Mouse (Mus musculus) brain, embryonic 14.5 days (tissue): Measurements from ENCODE around the gene Zglp1. TPM values are rescaled to one million over a fixed set of nuclear protein-coding genes. Genes with fewer than 3 reads are reported as not detected.
A peak's percentile ranks its signal among the peaks of the same experiment; 100 is the strongest.

Source experiments
- DNase-seq: peaks from one replicate; pipeline ENCODE4 v3.0.0-alpha.2; 2011; ENCODE audit warnings: low read depth
- CTCF ChIP-seq: fragments of 200-500 bp; IDR thresholded peaks from 2 replicates; pipeline ENCODE4 v1.5.1; 2012; ENCODE audit warnings: inconsistent platforms, mild to moderate bottlenecking, moderate library complexity, borderline replicate concordance; ENCODE audit not compliant: insufficient read depth, insufficient read length; ENCODE audit errors: extremely low read depth
- POLR2A ChIP-seq: fragments of 200-500 bp; IDR thresholded peaks from 2 replicates; pipeline ENCODE4 v1.6.1; 2012; ENCODE audit warnings: mild to moderate bottlenecking, inconsistent platforms, borderline replicate concordance; ENCODE audit not compliant: poor library complexity, insufficient read depth, insufficient read length, severe bottlenecking; ENCODE audit errors: extremely low read depth
- polyA plus RNA-seq: library from polyadenylated mRNA; depleted of rRNA; stranded (reverse); fragments of >200 nt; gene quantifications from 2 replicates; pipeline ENCODE4 v1.2.3, GENCODE M21; 2012

Zglp1 gene
- polyA plus RNA-seq, 1 experiment: 2.1 TPM

DNA sequence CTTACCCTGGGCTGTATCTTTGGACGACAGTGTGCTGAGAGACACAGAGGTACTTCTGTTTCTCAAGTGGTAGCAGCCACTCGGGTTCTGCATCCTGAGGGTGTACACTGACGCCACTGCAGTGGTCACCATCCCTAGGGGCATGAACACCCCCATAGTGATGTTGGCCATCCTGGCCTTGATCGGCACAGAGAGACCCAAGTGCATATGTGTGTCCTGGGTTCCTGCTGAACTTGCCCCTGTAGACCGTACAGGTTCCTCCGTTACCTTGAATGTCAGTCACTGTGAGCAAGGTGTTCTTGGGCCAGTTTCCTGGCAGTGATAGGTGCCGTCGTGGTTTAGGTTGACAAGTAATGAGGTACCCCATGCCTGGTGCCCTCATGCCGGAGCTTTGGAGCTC, 26.5 kb upstream of the Zglp1 start:
- DNase-seq: no peak
- TF ChIP-seq CTCF (no peak), POLR2A (no peak)

DNA sequence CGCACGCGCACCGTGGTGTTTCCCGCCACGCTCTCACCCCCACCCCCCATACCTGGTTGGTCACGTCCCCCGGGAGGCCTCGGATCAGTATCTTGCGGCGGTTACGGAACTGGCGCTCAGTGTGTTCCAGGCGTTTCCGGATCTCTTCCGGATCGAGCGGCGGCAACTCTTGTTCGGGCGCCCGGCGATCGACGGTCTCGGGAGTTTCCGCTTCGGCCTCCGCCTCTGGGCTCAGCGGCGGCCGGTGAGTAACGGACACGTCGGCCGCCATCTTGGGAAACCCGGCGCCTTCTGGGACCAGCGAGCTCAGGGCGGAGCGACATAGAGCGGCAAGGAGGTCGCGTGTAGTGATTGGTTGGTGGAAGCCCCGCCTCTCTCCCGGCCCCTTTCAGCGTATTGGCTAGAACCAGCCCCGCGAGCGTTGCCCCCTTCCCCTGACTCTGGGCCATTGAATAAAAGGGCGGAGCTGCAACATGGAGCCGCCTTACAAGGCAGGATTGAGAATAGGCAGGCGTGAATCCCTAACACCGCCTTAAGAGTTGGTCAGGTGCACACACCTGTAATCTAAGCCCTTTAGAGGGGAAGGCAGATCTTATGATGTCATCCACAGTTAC, 24.9 kb upstream of the Zglp1 start, which contains the start of the genes Gm38431 and Raver1:
Gene Gm38431 (minus strand): TSS at position 291 of the 614 bp plus-strand sequence.
Gene Raver1 (minus strand): TSS at position 302 of the 614 bp plus-strand sequence.
- peak; percentile 99 for DNase-seq
- TF ChIP-seq POLR2A: peak; percentile 71; the same call in 1 of the 2 replicates
- no peak for TF ChIP-seq CTCF

GRCm38 (mm10) chr9:21090972-21091706, 24.2 kb upstream of the Zglp1 start:
- DNase-seq: no peak
- TF ChIP-seq POLR2A (no peak), CTCF (no peak)

GRCm38 (mm10) chr9:21090537-21090936, 23.6 kb upstream of the Zglp1 start:
- TF ChIP-seq POLR2A (no peak), CTCF (no peak)

DNA sequence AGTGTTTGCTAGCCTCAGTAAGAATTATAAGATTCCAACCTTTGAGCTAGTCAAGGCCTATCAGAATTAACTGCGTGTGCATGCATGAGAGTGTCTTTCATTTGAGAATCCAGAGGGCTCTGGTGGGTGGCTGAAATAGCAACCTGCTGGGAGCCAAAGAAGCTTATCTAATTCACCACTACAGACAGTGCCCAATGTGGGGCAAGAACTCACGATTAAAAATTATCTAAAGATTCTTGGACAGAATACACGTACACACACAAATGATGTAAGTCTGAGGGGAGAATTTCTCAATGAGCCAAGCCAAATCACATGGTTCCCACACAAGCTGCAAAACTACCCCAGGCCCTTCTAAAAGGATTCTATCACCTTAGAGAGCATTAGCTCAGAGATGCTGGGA, 16.4 kb upstream of the Zglp1 start:
- no peak for TF ChIP-seq POLR2A
- TF ChIP-seq CTCF: no peak

More at GRCm38 (mm10) chr9:21090537-21090936, 23.6 kb upstream of the Zglp1 start:
- DNase-seq: no peak

GRCm38 (mm10) chr9:21081127-21081526, 14.2 kb upstream of the Zglp1 start:
- TF ChIP-seq CTCF (no peak), POLR2A (no peak)
- no peak for DNase-seq

More for the DNA sequence above, 16.4 kb upstream of the Zglp1 start:
- no peak for DNase-seq

- TF ChIP-seq CTCF (no peak), POLR2A (no peak)
These were observed 8.7 kb upstream of the Zglp1 start for GRCm38 (mm10) chr9:21075625-21076024.

DNA sequence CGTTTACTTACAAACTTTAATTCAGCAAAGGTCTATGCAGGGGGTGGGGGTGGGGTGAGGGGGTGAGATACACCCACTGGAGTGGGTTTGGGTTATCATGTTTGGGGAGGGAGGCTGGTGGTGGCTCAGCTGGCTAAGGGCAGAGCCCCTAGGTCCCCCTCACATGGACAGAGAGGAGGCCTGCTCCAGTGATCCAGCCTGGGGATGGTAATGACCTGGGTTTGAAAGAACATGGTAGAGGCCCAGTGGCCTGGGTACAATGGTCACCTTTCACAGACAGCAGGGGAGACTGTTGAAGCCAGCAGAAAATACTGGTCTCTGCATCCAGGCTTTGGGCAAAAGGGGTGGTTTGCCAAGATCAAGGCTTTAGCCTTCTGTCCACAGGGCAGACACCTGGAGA, 7.3 kb upstream of the Zglp1 start:
- DNase-seq: no peak
- TF ChIP-seq CTCF (no peak), POLR2A (no peak)

More at GRCm38 (mm10) chr9:21075625-21076024, 8.7 kb upstream of the Zglp1 start:
- no peak for DNase-seq

DNA sequence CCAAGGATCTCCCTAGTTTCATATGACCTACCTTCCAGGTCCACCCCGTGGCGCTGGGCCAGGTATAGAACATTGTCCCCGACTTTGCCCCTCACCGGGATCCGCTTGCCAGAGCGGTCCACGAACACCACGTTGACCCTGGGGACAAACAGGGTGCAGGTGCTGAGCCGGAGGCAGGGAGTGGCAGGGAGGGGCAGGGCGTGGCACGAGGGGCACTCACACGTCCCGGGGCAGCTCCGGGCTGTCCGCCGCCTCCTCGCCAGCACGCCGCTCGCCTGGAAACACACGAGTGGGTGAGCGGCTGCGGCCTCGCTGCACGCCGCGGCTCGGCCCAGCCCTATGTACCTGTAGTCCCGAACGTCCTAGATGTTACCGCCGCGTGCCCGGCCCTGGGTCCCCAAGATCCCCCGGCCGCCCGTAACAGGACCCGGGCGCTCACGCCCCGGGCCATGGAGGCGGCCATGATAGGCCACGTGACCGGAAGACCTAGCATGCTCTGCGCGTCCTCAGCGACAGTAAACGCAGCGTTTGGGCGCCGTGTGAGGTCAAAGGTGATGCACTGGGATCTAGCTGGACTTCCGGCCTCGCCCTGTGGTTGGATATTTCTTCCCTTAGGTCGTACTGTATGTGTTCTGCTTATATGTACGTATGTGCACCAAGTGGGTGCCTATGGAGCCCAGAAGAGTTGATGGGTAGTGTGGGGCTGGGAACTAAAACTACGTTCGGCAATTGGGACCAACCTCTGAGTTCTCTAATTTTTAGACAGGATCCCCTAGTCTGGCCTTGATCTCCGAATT, 6.3 kb upstream of the Zglp1 start, which contains the start of the genes Gm49373 and Fdx1l:
Gene Gm49373 (minus strand): TSS at position 53 of the 797 bp plus-strand sequence.
Gene Fdx1l (minus strand): TSS at position 571 of the 797 bp plus-strand sequence.
- peak; percentile 95 for DNase-seq
- TF ChIP-seq POLR2A (peak; percentile 51; the same call in 1 of the 2 replicates), CTCF (no peak)

DNA sequence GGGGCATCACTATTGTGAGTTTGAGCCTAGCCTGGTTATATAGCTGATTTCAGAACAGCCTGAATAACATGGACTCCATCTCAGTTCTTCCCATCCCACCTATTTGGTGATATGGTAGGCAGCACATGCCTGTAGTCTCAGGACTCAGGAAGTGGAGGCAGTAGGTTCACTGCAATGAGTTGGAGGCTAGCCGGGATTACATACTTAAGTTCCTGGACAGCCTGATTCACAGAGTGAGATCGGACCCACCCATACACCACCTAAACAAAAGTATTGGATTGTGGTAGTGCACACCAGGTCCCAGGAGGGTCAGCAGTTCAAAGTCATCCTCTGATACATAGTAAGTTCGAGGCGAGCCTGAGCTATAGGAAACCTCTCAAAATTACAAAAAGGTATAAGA, 5.7 kb upstream of the Zglp1 start:
- no peak for DNase-seq
- no peak for TF ChIP-seq POLR2A
- TF ChIP-seq CTCF: no peak

- TF ChIP-seq POLR2A (no peak), CTCF (no peak)
These were observed 4.0 kb downstream of the Zglp1 start for GRCm38 (mm10) chr9:21062928-21063327.

More at GRCm38 (mm10) chr9:21062928-21063327, 4.0 kb downstream of the Zglp1 start:
- peak; percentile 19 for DNase-seq
